In the genomic region with DNA sequence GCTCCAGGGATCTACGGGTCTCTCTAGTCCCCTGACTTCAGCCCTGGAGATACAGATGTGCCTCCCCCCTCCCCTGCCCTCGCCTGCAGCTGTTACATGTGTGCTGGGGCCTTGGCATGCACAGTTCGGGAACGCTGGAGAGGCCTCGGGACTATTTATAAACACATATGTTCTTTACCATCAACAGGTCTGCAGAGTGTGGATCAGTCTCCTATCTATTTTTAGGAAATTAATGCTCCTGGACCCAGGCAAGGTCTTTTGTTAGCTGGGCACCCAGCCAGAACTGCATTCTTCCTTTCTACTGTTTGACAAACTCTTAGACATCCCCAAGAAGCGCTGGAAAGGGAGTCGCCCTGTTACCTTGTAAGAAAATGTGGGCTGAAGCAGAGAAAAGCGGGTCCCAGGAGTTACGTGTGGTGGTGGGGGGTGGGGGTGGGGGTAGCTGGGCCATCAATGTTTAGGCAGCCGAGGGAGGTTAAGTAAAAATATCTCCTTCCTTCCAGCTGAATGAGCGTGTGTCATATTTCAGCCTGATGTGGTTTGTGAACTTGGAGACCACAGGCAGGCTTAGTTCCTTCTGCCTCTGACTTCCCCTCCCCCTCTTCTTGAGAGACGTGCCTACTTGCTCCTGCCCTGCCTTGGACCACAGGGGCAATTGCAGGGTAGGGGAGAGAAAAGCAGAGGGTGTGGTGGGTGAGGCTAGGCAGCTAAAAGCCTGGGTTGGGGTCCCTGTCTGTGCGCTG, we compare ENCODE assay signal across 9 mouse cellular contexts. TPM values are rescaled to one million over a fixed set of nuclear protein-coding genes. Genes with fewer than 3 reads are reported as not detected.
A peak's percentile ranks its signal among the peaks of the same experiment; 100 is the strongest.
DNase-seq lines count a peak whose midpoint lies in the region; ATAC-seq and TF ChIP-seq lines count a peak whose summit lies in the region.
"Had no signal": no experiment of that assay in that cellular context is flagged by ENCODE, and none has a peak within 500 bp of the region (broad histone marks: within the 10 kb centered on the region; RNA-seq: fewer than 3 reads in every experiment).

No protein-coding gene starts in this region.

- peak overlapping the region; percentile 35 for H3K4me2 ChIP-seq in heart, embryonic 11.5 days
- H3K4me2 ChIP-seq in heart, embryonic 15.5 days, result peak overlapping the region; percentile 87
- H3K4me2 ChIP-seq in myocyte (ENCODE audit: low read depth), result peak overlapping the region; percentile 79
- H3K4me2 ChIP-seq: midbrain, embryonic 11.5 days had no signal

- DNase-seq in heart, postnatal 14 days, result no peak
- peak; percentile 13 to 41 for DNase-seq in CD8-positive naive resting alpha-beta T cell, adult 2 months (ENCODE audit: low read depth in 2 of 2, low spot score in 2 of 2)
- DNase-seq in left cerebral cortex, postnatal 36 days (ENCODE audit: low spot score in 2 of 2), result no peak
- no peak for DNase-seq in frontal cortex, postnatal 36 days (ENCODE audit: low spot score in 2 of 2)
- DNase-seq in retina, embryonic 14.5 days (ENCODE audit: low spot score), result no peak

- H3K27ac ChIP-seq in heart, embryonic 11.5 days (ENCODE audit: low read depth, low read length), result peak overlapping the region; percentile 84
- peak overlapping the region; percentile 90 for H3K27ac ChIP-seq in heart, embryonic 15.5 days

- H3K79me2 ChIP-seq in myocyte (ENCODE audit: control insufficient read depth, insufficient read depth), result peaks cover 72% of the 10 kb centered on the region

- no peak overlapping the region for H3K4me3 ChIP-seq in heart, embryonic 11.5 days (ENCODE audit: low read depth, low read length)
- peak overlapping the region; percentile 21; the same call in 1 of the 2 replicates for H3K4me3 ChIP-seq in heart, embryonic 15.5 days
- peak overlapping the region; percentile 3 for H3K4me3 ChIP-seq in myocyte

- 26% methylated on average over 13 of the region's 13 CpGs for WGBS in heart, embryonic 11.5 days (ENCODE audit: insufficient replicate concordance)
- WGBS in heart, embryonic 15.5 days, result 11% methylated on average over 13 of the region's 13 CpGs

- no peaks in the 10 kb centered on the region for H3K9me3 ChIP-seq in heart, embryonic 11.5 days (replicated peaks; ENCODE audit: control insufficient read depth, low read length)
- no peaks in the 10 kb centered on the region for H3K9me3 ChIP-seq in heart, embryonic 15.5 days (replicated peaks)

- H3K27me3 ChIP-seq in heart, embryonic 11.5 days (ENCODE audit: control insufficient read depth, insufficient read depth, low read length), result no peaks in the 10 kb centered on the region
- no peaks in the 10 kb centered on the region for H3K27me3 ChIP-seq in heart, embryonic 15.5 days
- no peaks in the 10 kb centered on the region for H3K27me3 ChIP-seq in myocyte (ENCODE audit: control insufficient read depth, insufficient read depth, insufficient read length)

- no peaks in the 10 kb centered on the region for H3K36me3 ChIP-seq in heart, embryonic 11.5 days (ENCODE audit: control insufficient read depth, insufficient read depth, low read length)
- no peaks in the 10 kb centered on the region for H3K36me3 ChIP-seq in heart, embryonic 15.5 days
- H3K36me3 ChIP-seq in myocyte (ENCODE audit: control insufficient read depth, insufficient read depth), result peaks cover 5% of the 10 kb centered on the region

- peaks cover 30% of the 10 kb centered on the region for H3K4me1 ChIP-seq in heart, embryonic 11.5 days (ENCODE audit: control insufficient read depth, insufficient read depth, low read length)
- peaks cover 57% of the 10 kb centered on the region for H3K4me1 ChIP-seq in heart, embryonic 15.5 days (replicated peaks)

- intact Hi-C loops in heart, postnatal 14 days (cut with DNase I), result no loop called here
- intact Hi-C loops in left cerebral cortex, postnatal 36 days (cut with DNase I), result no loop called here

- ATAC-seq in heart, embryonic 11.5 days (replicated peaks; ENCODE audit: insufficient number of reproducible peaks, low FRiP score, low TSS enrichment), result no peak
- peak; percentile 38; the same call in 1 of the 2 replicates for ATAC-seq in heart, embryonic 15.5 days (replicated peaks; ENCODE audit: insufficient number of reproducible peaks, insufficient read depth, low FRiP score, low read depth)

- H3K9ac ChIP-seq in heart, embryonic 11.5 days (ENCODE audit: low read depth, low read length), result peak overlapping the region; percentile 36; the same call in 1 of the 2 replicates
- peak overlapping the region; percentile 29 for H3K9ac ChIP-seq in heart, embryonic 15.5 days

- H3ac ChIP-seq in myocyte (ENCODE audit: control insufficient read depth, insufficient read length), result no peak overlapping the region

- TF ChIP-seq POLR2A in myocyte (IDR thresholded peaks at IDR 0.05; ENCODE audit: insufficient read length, low read depth), result no peak

TF ChIP-seq in myocyte, 11 proteins besides CTCF, POLR2A, EP300 and RAD21:
- TF ChIP-seq MYOD1 (IDR thresholded peaks at IDR 0.05; ENCODE audit: control insufficient read depth in 1 of 3, insufficient read length in 2 of 3, low read depth in 2 of 3) (peak in 2 of 3 experiments; percentile 87 to 90), MYOG (IDR thresholded peaks at IDR 0.05; ENCODE audit: control insufficient read depth in 1 of 3, insufficient read depth in 1 of 3, insufficient read length in 2 of 3, low read depth in 2 of 3) (peak in 2 of 3 experiments; percentile 83 to 87), TCF12 (IDR thresholded peaks at IDR 0.05; ENCODE audit: insufficient read depth, poor library complexity, severe bottlenecking) (peak; percentile 68), POLR2AphosphoS2 (IDR thresholded peaks at IDR 0.05; ENCODE audit: insufficient read length, low read depth) (no peak)

RNA-seq across cellular contexts. Expression of gene Gsn, which starts 3.3 kb away (rescaled TPM):
- polyA plus RNA-seq in heart, embryonic 11.5 days (2014; fragmentation: Nextera tagmentation; extraction: Ambion mirVana), result 116 and 132 TPM in 2 replicates
- 100 to 1,000 TPM; 271 to 430 TPM for total RNA-seq in heart, postnatal 14 days (2021)
- 321 and 325 TPM in 2 replicates for polyA plus RNA-seq in heart, embryonic 15.5 days (2015; fragmentation: Nextera tagmentation; extraction: Ambion mirVana)
- polyA plus RNA-seq in myocyte (2012; fragmentation: generic; extraction: Trizol), result 282 TPM
- total RNA-seq in left cerebral cortex, postnatal 36 days (2021), result 10 to 100 TPM; 57.7 to 90.6 TPM

RNA-seq across cellular contexts. Expression of gene Rab14, which starts 58.6 kb away (rescaled TPM):
- 212 and 239 TPM in 2 replicates for polyA plus RNA-seq in heart, embryonic 11.5 days (2014; fragmentation: Nextera tagmentation; extraction: Ambion mirVana)
- total RNA-seq in heart, postnatal 14 days (2021), result 100 to 1,000 TPM; 134 to 139 TPM
- 238 and 318 TPM in 2 replicates for polyA plus RNA-seq in heart, embryonic 15.5 days (2015; fragmentation: Nextera tagmentation; extraction: Ambion mirVana)
- 102 TPM for polyA plus RNA-seq in myocyte (2012; fragmentation: generic; extraction: Trizol)
- total RNA-seq in left cerebral cortex, postnatal 36 days (2021), result 100 to 1,000 TPM; 224 to 235 TPM

Comparison
In these comparisons a context has a peak if more than half of its experiments do, and no peak if none do; other contexts are left out.
1. H3K4me2 ChIP-seq: peak in every context shown above with its lines; median percentile 87 in heart, embryonic 15.5 days; 79 in myocyte; 35 in heart, embryonic 11.5 days.
2. DNase-seq: peak in CD8-positive naive resting alpha-beta T cell, adult 2 months (2 of 2); none in heart, postnatal 14 days (0 of 2), left cerebral cortex, postnatal 36 days (0 of 2), frontal cortex, postnatal 36 days (0 of 2) and retina, embryonic 14.5 days (single experiment).